Mouse (Mus musculus): Measurements from ENCODE around the gene Eif4g2.

DNA sequence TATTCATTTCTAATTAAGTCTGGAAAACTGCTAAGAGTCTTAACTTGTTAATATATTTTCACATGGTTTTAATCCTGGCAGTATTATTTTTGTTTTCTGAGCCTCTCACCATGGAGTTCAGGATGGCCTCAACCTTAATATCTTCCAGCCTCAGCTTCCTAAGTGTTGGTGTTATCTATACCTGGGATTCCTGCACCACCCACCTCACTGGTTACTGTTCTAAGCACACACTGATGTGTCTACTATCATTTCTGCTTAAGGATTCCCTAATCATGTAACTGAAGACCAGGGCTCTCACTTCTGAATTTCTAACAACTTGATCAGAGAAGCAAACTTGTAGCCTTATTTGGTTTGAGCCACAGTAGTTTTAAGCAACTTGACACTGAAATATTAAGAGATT is 2.3 kb upstream of the Eif4g2 start:
- TF ChIP-seq GATA1 (IDR thresholded peaks at IDR 0.05; ENCODE audit: borderline replicate concordance, low read length) = no peak
- no peak for TF ChIP-seq FLI1 (IDR thresholded peaks at IDR 0.05; ENCODE audit: low read length)

Data from megakaryocyte, embryonic 14.5 days (primary cell).